ENCODE assay signal across 13 mouse cellular contexts in the genomic region with DNA sequence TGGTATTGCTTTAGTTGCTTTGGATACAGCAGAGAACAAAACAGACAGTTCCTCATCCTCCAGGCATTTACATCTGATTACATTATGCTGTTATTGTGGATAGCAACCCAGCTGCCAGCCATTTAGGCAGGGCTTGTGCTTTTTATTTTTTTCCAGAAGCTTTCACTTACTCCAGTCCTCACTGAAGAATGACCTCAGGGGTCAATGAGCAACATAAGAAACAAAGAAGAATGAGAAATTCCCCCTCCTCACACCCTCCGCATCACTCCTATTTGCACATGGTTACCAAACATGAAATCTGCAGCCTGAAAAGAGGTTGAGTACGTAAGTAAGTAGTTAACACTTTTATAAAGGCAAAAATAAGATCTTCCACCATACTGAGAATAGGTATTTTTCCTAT.
"Had no signal": no experiment of that assay in that cellular context is flagged by ENCODE, and none has a peak within 500 bp of the region (broad histone marks: within the 10 kb centered on the region; RNA-seq: fewer than 3 reads in every experiment).

No protein-coding gene starts in this region.

- ATAC-seq: liver, embryonic 12.5 days had no signal

- H3K9me3 ChIP-seq: limb, embryonic 15.5 days; liver, embryonic 12.5 days; lung, embryonic 15.5 days; neural tube, embryonic 12.5 days; stomach, embryonic 15.5 days had no signal

- H3K4me1 ChIP-seq: limb, embryonic 15.5 days; liver, embryonic 12.5 days; lung, embryonic 15.5 days; neural tube, embryonic 12.5 days; stomach, embryonic 15.5 days had no signal

- H3K4me3 ChIP-seq: limb, embryonic 15.5 days; liver, embryonic 12.5 days; lung, embryonic 15.5 days; neural tube, embryonic 12.5 days; stomach, embryonic 15.5 days had no signal

- H3K36me3 ChIP-seq: limb, embryonic 15.5 days; liver, embryonic 12.5 days; lung, embryonic 15.5 days; neural tube, embryonic 12.5 days; stomach, embryonic 15.5 days had no signal

- H3K27ac ChIP-seq: kidney, postnatal 0 days; limb, embryonic 15.5 days; liver, embryonic 12.5 days; lung, embryonic 15.5 days; neural tube, embryonic 12.5 days; stomach, embryonic 15.5 days had no signal

- DNase-seq: kidney, adult 8-10 months; kidney, postnatal 36 days; layer of hippocampus, adult 9-11 months; layer of hippocampus, postnatal 36 days; right cerebral cortex, postnatal 14 days; thymus, adult 2 months; thymus, postnatal 25 days had no signal

- H3K27me3 ChIP-seq: limb, embryonic 15.5 days; liver, embryonic 12.5 days; neural tube, embryonic 12.5 days had no signal

- H3K9ac ChIP-seq: limb, embryonic 15.5 days; liver, embryonic 12.5 days; lung, embryonic 15.5 days; neural tube, embryonic 12.5 days; stomach, embryonic 15.5 days had no signal

- H3K4me2 ChIP-seq: limb, embryonic 15.5 days; liver, embryonic 12.5 days; lung, embryonic 15.5 days; neural tube, embryonic 12.5 days; stomach, embryonic 15.5 days had no signal
